Mouse (Mus musculus): ENCODE data around the gene Scarf2.

Scarf2 gene

DNA sequence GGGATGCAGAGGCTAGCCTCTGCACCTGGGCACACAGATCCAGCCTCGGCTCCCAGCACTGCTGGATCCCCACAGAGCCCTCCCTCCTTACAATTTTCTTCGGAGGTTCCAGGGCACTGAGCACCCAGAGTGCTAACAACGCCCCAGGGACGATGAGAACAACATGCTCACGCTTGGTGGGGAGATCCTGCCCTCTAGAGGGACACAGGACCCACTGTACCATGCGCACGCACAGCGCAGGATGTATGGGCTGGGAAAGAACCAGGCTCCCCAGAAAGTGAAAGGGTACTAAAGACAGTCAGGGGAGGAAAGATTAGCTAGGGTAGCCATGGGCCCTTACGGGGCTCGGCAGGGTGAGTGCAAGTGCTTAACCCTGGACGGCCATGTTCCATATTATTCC lies 34.7 kb downstream of the Scarf2 start:
- DNase-seq (ENCODE audit: low spot score in 2 of 2) = no peak

- DNase-seq (ENCODE audit: low spot score in 2 of 2) = no peak
These were observed 35.7 kb downstream of the Scarf2 start, which contains the start of gene B830017H08Rik for GRCm38 (mm10) chr16:17832821-17833220. B830017H08Rik (plus strand) TSS chr16:17833121.

- DNase-seq (ENCODE audit: low spot score in 2 of 2) = no peak
These were observed 36.2 kb downstream of the Scarf2 start for GRCm38 (mm10) chr16:17833321-17833680.

GRCm38 (mm10) chr16:17833681-17834399 lies 36.8 kb downstream of the Scarf2 start:
- DNase-seq (ENCODE audit: low spot score in 2 of 2) = no peak

DNA sequence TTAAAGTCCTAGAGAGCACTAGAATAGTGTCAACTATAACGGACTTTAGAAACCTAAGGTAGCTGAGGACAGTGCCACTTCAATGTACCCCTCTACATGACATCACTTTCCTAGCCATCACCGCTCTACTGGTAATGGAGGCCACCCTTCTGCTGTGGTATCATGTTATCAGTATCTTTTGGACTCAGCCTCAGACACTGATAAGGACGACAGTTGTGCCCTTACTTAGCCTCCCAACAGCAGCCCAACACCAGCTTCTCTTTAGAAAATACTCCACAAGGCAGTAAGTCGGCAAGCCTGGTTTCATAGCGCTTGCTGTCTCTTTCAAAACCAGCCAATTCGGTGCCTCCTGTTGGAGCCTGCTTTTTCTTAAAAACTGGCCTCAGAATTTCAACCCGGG lies 37.5 kb downstream of the Scarf2 start:
- no peak for DNase-seq (ENCODE audit: low spot score in 2 of 2)

- no peak for DNase-seq (ENCODE audit: low spot score in 2 of 2)
These were observed 38.4 kb downstream of the Scarf2 start for GRCm38 (mm10) chr16:17835481-17835880.

GRCm38 (mm10) chr16:17838051-17838450 lies 41.0 kb downstream of the Scarf2 start, which contains the start of gene Car15:
Car15 (minus strand) TSS chr16:17838364.
- no peak for DNase-seq (ENCODE audit: low spot score in 2 of 2)

GRCm38 (mm10) chr16:17839976-17840375 lies 42.9 kb downstream of the Scarf2 start:
- no peak for DNase-seq (ENCODE audit: low spot score in 2 of 2)

- no peak for DNase-seq (ENCODE audit: low spot score in 2 of 2)
These were observed 45.4 kb downstream of the Scarf2 start for GRCm38 (mm10) chr16:17842437-17842836.

- DNase-seq (ENCODE audit: low spot score in 2 of 2) = no peak
These were observed 46.8 kb downstream of the Scarf2 start for GRCm38 (mm10) chr16:17843701-17844365.

GRCm38 (mm10) chr16:17848431-17848830 lies 51.3 kb downstream of the Scarf2 start:
- DNase-seq (ENCODE audit: low spot score in 2 of 2) = no peak

DNA sequence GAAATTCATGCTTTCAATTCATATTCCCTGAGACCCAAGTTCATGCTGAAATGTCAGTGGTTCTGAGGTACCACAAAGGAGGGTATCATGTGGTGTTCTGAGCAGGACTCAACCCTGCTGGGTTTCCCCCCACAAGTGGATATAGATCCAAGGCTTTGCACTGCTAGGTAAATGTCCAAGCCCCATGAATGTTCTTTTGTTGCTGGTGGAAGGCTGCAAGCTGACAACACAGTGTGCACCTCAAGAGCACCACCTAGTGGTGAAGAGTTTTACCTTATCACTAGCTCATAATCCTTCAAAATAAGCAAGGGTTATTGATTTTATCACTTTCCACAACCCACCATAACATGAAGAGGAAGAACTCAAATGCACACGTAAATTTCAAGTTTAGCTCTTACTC lies 51.8 kb downstream of the Scarf2 start:
- no peak for DNase-seq (ENCODE audit: low spot score in 2 of 2)

- no peak for DNase-seq (ENCODE audit: low spot score in 2 of 2)
These were observed 52.4 kb downstream of the Scarf2 start for GRCm38 (mm10) chr16:17849486-17849885.

DNA sequence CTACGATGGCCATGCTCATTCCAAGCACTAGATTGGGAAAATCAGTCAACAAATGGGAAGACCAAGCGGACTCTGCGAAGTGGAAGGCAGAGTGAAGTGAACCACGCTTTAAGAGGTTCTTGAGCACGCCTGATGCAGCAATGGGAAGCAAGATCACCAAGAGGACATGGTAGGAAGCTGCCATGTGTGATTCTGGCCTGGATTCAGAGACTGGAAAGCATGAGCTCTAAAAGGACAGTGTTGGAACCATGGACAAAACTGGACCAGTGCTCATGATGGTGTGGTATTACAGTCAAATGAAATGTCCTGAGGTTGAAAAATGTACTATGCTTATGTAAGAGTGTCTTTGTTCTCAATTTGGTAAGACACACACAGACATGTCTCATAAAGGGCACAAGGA lies 54.2 kb downstream of the Scarf2 start:
- DNase-seq (ENCODE audit: low spot score in 2 of 2) = no peak

- no peak for DNase-seq (ENCODE audit: low spot score in 2 of 2)
These were observed 54.8 kb downstream of the Scarf2 start for GRCm38 (mm10) chr16:17851860-17852259.

GRCm38 (mm10) chr16:17853263-17853662 lies 56.2 kb downstream of the Scarf2 start:
- DNase-seq (ENCODE audit: low spot score in 2 of 2) = no peak

DNA sequence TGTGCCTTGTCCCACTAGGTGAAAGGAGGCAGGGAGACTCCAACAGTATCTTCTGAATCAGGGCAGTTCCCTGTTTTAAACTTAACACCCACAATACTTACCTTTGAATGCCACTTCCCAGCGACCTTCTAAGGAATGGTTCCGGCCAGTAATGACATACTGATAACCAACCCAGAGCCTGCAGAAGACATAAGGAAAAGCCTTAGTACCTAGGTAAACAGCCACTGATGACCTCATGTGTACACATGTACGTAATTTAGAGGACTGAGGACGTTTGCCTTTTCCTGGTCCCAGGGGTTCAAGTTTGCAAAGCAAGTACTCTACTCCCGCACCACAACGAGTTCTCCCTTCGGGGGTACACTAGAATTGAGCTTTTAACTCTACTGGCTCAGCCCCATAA lies 60.1 kb downstream of the Scarf2 start:
- DNase-seq (ENCODE audit: low spot score in 2 of 2) = no peak
